Mouse (Mus musculus) MEL (cell line): ENCODE measurements around the gene Trip12. TPM values are rescaled to one million over a fixed set of nuclear protein-coding genes. Genes with fewer than 3 reads are reported as not detected.
A peak's percentile ranks its signal among the peaks of the same experiment; 100 is the strongest.

ENCODE experiments used
- DNase-seq: peaks from one replicate; pipeline ENCODE4 v3.0.0; 2011; ENCODE audit warnings: low read depth, low spot score
- H3K27ac ChIP-seq: 2 replicates; pipeline ENCODE4 v1.5.1; 2012; ENCODE audit warnings: low read depth, mild to moderate bottlenecking, control low read depth, low read length, moderate library complexity; ENCODE audit not compliant: control insufficient read depth
- H3K27me3 ChIP-seq, 2 experiments: fragments of 150-350 bp in 1 of 2; sonication (generic) in 1 of 2; 2 replicates each; pipeline ENCODE4 v1.6.1; 2012; ENCODE audit warnings: low read length in 2 of 2, mild to moderate bottlenecking in 2 of 2, improper control_type of control experiment in 1 of 2, moderate library complexity in 1 of 2; ENCODE audit not compliant: insufficient read depth in 2 of 2, control insufficient read depth in 1 of 2
- H3K36me3 ChIP-seq, 2 experiments: 2 replicates each; pipeline ENCODE4 v1.6.1; 2012 to 2014; ENCODE audit warnings: low read length in 2 of 2, improper control_type of control experiment in 1 of 2, inconsistent platforms in 1 of 2, mild to moderate bottlenecking in 1 of 2; ENCODE audit not compliant: insufficient read depth in 2 of 2, control insufficient read depth in 1 of 2
- H3K4me1 ChIP-seq, 2 experiments: fragments of 150-350 bp in 1 of 2; sonication (generic) in 1 of 2; 2 replicates each; pipeline ENCODE4 v1.6.1; 2012; ENCODE audit warnings: low read length in 2 of 2, improper control_type of control experiment in 1 of 2, mild to moderate bottlenecking in 1 of 2; ENCODE audit not compliant: insufficient read depth in 2 of 2, control insufficient read depth in 1 of 2
- H3K4me3 ChIP-seq, 2 experiments: fragments of 150-350 bp in 1 of 2; sonication (generic) in 1 of 2; 2 replicates each; pipeline ENCODE4 v1.5.1; 2012; ENCODE audit warnings: low read depth in 2 of 2, low read length in 2 of 2, mild to moderate bottlenecking in 2 of 2, moderate library complexity in 2 of 2, control low read depth in 1 of 2, improper control_type of control experiment in 1 of 2; ENCODE audit not compliant: control insufficient read depth in 1 of 2, insufficient read depth in 1 of 2
- H3K79me2 ChIP-seq: 2 replicates; pipeline ENCODE4 v1.6.1; 2012; ENCODE audit warnings: mild to moderate bottlenecking, low read length, moderate library complexity; ENCODE audit not compliant: control insufficient read depth, poor library complexity, insufficient read depth
- H3K9ac ChIP-seq: 2 replicates; pipeline ENCODE4 v1.6.1; 2012; ENCODE audit warnings: low read depth, mild to moderate bottlenecking, control low read depth, low read length, moderate library complexity; ENCODE audit not compliant: control insufficient read depth, poor library complexity, severe bottlenecking
- H3K9me3 ChIP-seq: fragments of 150-350 bp; sonication (generic); replicated peaks from 2 replicates; pipeline ENCODE4 v1.6.1; 2012; ENCODE audit warnings: mild to moderate bottlenecking, low read length, improper control_type of control experiment, moderate library complexity; ENCODE audit not compliant: insufficient read depth
- CHD2 ChIP-seq: IDR thresholded peaks from 2 replicates; pipeline ENCODE4 v1.6.1; 2011; ENCODE audit warnings: low read length, improper control_type of control experiment
- GATA1 ChIP-seq: IDR thresholded peaks from 2 replicates; pipeline ENCODE4 v1.6.1; 2011; ENCODE audit warnings: low read depth, low read length, improper control_type of control experiment
- HCFC1 ChIP-seq: IDR thresholded peaks from 2 replicates; pipeline ENCODE4 v1.6.1; 2012; ENCODE audit warnings: low read depth, mild to moderate bottlenecking, inconsistent platforms, low read length, improper control_type of control experiment, moderate library complexity
- MAFK ChIP-seq: IDR thresholded peaks from 2 replicates; pipeline ENCODE4 v1.6.1; 2011; ENCODE audit warnings: low read depth, mild to moderate bottlenecking, low read length, improper control_type of control experiment, borderline replicate concordance
- MAX ChIP-seq: IDR thresholded peaks from 2 replicates; pipeline ENCODE4 v1.6.1; 2011; ENCODE audit warnings: low read length, improper control_type of control experiment
- MAZ ChIP-seq: IDR thresholded peaks from 2 replicates; pipeline ENCODE4 v1.6.1; 2012; ENCODE audit warnings: low read depth, mild to moderate bottlenecking, inconsistent platforms, low read length, improper control_type of control experiment
- MYB ChIP-seq: IDR thresholded peaks from 2 replicates; pipeline ENCODE4 v1.6.1; 2011; ENCODE audit warnings: mild to moderate bottlenecking, low read depth, low read length, improper control_type of control experiment
- POLR2A ChIP-seq, 2 experiments: IDR thresholded peaks; 2 replicates each; pipeline ENCODE4 v1.6.1; 2011 to 2012; ENCODE audit warnings: low read length in 2 of 2, mild to moderate bottlenecking in 2 of 2, control low read depth in 1 of 2, improper control_type of control experiment in 1 of 2, low read depth in 1 of 2, moderate library complexity in 1 of 2; ENCODE audit not compliant: control insufficient read depth in 1 of 2, insufficient read depth in 1 of 2, poor library complexity in 1 of 2
- POLR2AphosphoS2 ChIP-seq: IDR thresholded peaks from 2 replicates; pipeline ENCODE4 v1.6.1; 2011; ENCODE audit warnings: low read length, improper control_type of control experiment
- POLR2AphosphoS5 ChIP-seq: IDR thresholded peaks from 2 replicates; pipeline ENCODE4 v1.6.1; 2012; ENCODE audit warnings: low read depth, borderline replicate concordance, mild to moderate bottlenecking, inconsistent platforms, low read length, moderate library complexity, mixed read lengths
- RAD21 ChIP-seq: IDR thresholded peaks from 2 replicates; pipeline ENCODE4 v1.6.1; 2011; ENCODE audit warnings: mild to moderate bottlenecking, low read depth, low read length, improper control_type of control experiment
- TBP ChIP-seq: IDR thresholded peaks from 2 replicates; pipeline ENCODE4 v1.8.0; 2011; ENCODE audit warnings: low read depth, low read length, improper control_type of control experiment
- TCF12 ChIP-seq: IDR thresholded peaks from 2 replicates; pipeline ENCODE4 v1.6.1; 2014; ENCODE audit warnings: low read depth, mild to moderate bottlenecking, inconsistent platforms, low read length, improper control_type of control experiment, moderate library complexity
- UBTF ChIP-seq: IDR thresholded peaks from 2 replicates; pipeline ENCODE4 v1.6.1; 2012; ENCODE audit warnings: low read depth, mild to moderate bottlenecking, inconsistent platforms, low read length, improper control_type of control experiment, moderate library complexity, borderline replicate concordance; ENCODE audit not compliant: insufficient read depth
- ZNF384 ChIP-seq: IDR thresholded peaks from 2 replicates; pipeline ENCODE4 v1.6.1; 2012; ENCODE audit warnings: low read depth, mild to moderate bottlenecking, inconsistent platforms, low read length, improper control_type of control experiment
- polyA plus RNA-seq, 2 experiments: library from polyadenylated mRNA; stranded (reverse) in 1 of 2; unstranded in 1 of 2; fragments of >175 nt in 1 of 2; fragments of >200 nt in 1 of 2; gene quantifications; 2 replicates each; pipeline versions ENCODE4 v1.2.1 to v1.2.4; 2012; ENCODE audit warnings: low replicate concordance in 2 of 2, low read depth in 1 of 2; ENCODE audit not compliant: insufficient read length in 2 of 2, insufficient read depth in 1 of 2, missing spikeins in 1 of 2
- total RNA-seq: library from RNA; depleted of rRNA; stranded (reverse); fragments of 300-350 nt; gene quantifications from 2 replicates; pipeline ENCODE4 v1.2.3, GENCODE M21; 2012

Trip12 gene
- total and polyA plus RNA-seq, 3 experiments: 94.3 to 134 (median 133) TPM

- TF ChIP-seq TBP: no peak
- TF ChIP-seq MAX: no peak
- no peak for TF ChIP-seq POLR2AphosphoS2
- TF ChIP-seq RAD21: no peak
- TF ChIP-seq POLR2A (IDR thresholded peaks at IDR 0.05; ENCODE audit: control insufficient read depth in 1 of 2, insufficient read depth in 1 of 2, low read depth in 1 of 2, low read length in 2 of 2, poor library complexity in 1 of 2): no peak
- TF ChIP-seq, all 39 proteins: peak for 0
- Histone ChIP-seq H3K36me3 (no peaks in the 10 kb centered on the region), H3K27me3 (no peaks in the 10 kb centered on the region; a peak in 1 of 4 replicates), H3K4me1 (no peaks in the 10 kb centered on the region), H3K9ac (no peak within 1 kb of the TSS), H3K9me3 (no peaks in the 10 kb centered on the region), H3K4me3 (no peak within 1 kb of the TSS), H3K79me2 (no peaks in the 10 kb centered on the region), H3K27ac (no peak within 1 kb of the TSS)
- DNase-seq: peak; percentile 49
Observed at GRCm38 (mm10) chr1:84695517-84696411, 144.6 kb downstream of the Trip12 start, which contains the start of gene Dner. TSS of gene Dner (minus strand) at chr1:84696221.

DNA sequence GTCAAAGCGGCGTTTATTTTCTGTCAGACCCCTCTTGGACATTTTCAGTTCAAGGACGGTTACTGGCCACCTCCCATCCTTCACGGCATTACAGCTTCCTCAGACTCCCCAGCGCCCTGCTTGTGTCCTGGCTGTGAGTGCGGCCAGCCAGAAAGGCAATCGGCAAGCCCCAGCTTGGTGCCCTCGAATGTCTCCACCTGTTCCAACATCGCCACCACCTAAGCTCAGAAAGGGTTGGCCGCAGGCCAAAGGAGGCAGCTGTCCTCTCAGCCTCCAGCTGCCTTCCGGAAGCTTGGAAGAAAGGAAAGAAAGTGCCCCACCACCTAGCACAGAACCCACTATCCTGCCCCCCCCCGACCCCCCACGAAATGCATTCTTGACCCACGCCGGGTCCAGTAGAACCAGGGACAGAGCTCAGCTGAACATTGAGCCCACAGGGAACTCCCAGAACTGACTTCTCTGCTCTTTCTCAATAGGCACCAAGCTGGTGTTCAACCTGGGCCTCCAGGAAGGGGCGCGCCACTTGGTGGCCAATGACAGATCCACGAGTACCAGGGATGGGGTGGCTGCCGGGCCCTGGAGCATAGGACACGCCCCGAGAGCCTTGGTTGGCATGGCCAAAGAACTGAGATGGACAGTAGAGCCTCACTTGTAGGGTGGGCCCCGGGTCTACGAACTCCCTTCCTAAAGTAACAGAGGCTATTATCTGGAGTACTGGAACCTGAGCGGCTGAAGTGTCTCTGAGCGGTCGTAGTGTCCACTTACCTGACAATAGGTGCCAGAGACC, 145.4 kb downstream of the Trip12 start:
- no peak for TF ChIP-seq ZNF384
- TF ChIP-seq MYB: no peak
- TF ChIP-seq MAX: no peak
- no peak for TF ChIP-seq CHD2
- no peak for TF ChIP-seq POLR2AphosphoS5
- no peak for TF ChIP-seq GATA1
- TF ChIP-seq UBTF: no peak
- TF ChIP-seq MAZ: no peak
- TF ChIP-seq TCF12: no peak
- no peak for TF ChIP-seq HCFC1
- no peak for TF ChIP-seq MAFK
- Histone ChIP-seq H3K9me3 (no peaks in the 10 kb centered on the region), H3K79me2 (no peaks in the 10 kb centered on the region), H3K9ac (no peak overlapping the region), H3K36me3 (no peaks in the 10 kb centered on the region), H3K4me3 (no peak overlapping the region), H3K27ac (no peak overlapping the region), H3K27me3 (no peaks in the 10 kb centered on the region; a peak in 1 of 4 replicates), H3K4me1 (no peaks in the 10 kb centered on the region)
- no peak for DNase-seq
